Mouse (Mus musculus) bone marrow, adult 2 months (tissue): ENCODE data around the gene Map1lc3a.

Experiments used
- CTCF ChIP-seq: fragments of 200-500 bp; IDR thresholded peaks from 2 replicates; pipeline ENCODE4 v1.5.1; 2011; ENCODE audit warnings: low read length, control low read depth; ENCODE audit not compliant: control insufficient read depth, insufficient read depth
- POLR2A ChIP-seq: fragments of 200-500 bp; IDR thresholded peaks from 2 replicates; pipeline ENCODE4 v1.6.1; 2011; ENCODE audit warnings: low read depth, mild to moderate bottlenecking, control low read depth, low read length, borderline replicate concordance; ENCODE audit not compliant: control insufficient read depth

DNA sequence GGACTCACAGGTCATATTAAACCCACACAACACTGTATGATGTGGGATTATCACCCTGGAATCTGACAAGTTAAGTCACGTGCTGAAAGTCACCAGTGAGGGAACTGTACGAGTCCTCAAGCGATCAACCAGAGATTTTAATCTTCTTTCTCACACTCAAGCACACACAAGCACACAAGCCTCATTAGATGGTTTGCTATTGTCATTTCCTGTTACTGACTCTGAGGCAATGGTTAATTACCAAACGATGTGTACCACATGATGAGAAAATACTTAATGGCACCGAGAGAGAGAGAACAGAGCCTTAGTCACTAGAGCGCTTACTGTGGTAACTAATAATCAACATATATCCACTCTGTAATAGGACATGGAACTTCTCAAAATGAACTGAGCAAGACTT lies 9.6 kb downstream of the Map1lc3a start:
- no peak for TF ChIP-seq CTCF
- TF ChIP-seq POLR2A: no peak
